Mouse (Mus musculus) ovary, postnatal 14 days (tissue): ENCODE measurements around the gene Igfbp2.
A peak's percentile ranks its signal among the peaks of the same experiment; 100 is the strongest.

Experiments
- DNase-seq: peaks from one replicate; pipeline ENCODE4 v3.0.0; 2022; ENCODE audit warnings: low spot score

The Igfbp2 gene

DNA sequence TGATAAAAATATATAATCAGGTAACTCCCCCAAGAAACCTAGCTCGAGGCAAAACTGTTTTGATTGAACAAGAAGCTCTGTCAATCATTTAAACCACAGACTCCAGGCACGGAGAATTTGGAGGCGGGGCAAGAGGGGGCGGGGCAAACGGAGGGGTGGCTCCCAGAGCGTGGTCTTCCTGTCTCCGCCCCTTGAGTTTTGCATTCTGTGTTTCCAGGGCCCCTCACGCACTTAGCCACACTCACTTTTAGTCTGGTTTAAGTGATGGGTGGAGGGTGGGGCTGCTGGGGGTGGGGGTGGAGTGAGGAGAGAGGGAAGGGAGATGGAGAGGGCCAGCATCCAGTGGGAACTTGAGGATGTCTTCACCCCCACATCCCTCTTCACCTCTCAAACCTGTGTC is 48.2 kb downstream of the Igfbp2 start:
- DNase-seq: no peak

DNA sequence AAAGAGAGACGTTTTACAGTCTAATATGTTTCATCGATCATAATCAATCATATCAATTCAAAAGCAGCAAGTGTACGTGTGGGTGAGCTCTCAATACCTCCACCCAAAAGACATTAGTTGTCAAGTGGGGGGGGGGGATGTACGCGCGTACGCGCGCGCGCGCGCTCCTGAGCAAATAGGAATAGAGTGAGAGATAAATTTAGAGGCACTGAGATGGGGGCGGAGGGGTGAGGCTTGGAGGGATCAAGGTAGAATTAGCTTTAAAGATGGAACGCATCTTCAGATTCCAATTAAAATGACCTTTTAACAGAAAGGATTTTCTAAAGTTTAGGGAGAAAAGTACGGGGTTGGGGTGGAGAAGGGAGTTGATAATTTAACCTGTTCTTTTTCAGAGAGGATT is 48.8 kb downstream of the Igfbp2 start:
- no peak for DNase-seq

DNA sequence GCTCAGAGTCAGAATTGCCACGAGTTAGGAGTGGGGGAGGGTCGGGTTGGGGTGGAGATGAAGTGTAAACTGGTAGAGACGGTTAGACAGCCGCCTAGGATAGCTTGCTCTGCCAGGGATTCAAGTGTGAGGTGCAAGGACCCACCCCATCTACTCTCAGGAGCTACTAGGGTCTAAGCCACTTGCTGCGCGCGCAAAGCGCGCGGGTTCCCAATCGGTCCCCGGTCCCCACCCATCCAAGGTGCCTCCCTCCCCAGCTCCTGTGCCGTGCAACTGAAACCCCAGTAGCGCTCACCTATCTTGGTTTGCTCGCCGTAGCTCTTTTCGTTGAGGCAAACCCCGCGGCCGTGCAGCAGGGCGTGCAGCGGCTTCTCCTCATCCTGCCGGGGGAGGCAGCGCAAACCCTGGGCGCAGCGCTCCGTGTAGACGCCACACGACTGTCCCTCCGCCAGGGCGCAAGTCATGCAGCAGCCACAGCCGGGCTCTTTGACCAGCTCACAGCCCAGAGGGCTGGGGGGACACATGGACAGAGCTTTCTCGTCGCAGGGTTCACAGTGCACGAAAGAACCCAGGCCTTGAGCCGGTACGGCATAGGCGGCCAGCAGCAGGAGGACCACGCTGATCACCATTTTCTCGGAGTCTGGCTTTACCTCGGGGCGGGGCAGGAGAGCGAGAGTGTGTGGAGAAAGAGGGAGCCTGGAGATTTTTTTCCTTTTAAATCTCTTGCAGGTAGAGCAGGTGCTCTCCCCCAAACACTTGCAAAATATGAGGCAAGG is 49.4 kb downstream of the Igfbp2 start:
- no peak for DNase-seq

DNA sequence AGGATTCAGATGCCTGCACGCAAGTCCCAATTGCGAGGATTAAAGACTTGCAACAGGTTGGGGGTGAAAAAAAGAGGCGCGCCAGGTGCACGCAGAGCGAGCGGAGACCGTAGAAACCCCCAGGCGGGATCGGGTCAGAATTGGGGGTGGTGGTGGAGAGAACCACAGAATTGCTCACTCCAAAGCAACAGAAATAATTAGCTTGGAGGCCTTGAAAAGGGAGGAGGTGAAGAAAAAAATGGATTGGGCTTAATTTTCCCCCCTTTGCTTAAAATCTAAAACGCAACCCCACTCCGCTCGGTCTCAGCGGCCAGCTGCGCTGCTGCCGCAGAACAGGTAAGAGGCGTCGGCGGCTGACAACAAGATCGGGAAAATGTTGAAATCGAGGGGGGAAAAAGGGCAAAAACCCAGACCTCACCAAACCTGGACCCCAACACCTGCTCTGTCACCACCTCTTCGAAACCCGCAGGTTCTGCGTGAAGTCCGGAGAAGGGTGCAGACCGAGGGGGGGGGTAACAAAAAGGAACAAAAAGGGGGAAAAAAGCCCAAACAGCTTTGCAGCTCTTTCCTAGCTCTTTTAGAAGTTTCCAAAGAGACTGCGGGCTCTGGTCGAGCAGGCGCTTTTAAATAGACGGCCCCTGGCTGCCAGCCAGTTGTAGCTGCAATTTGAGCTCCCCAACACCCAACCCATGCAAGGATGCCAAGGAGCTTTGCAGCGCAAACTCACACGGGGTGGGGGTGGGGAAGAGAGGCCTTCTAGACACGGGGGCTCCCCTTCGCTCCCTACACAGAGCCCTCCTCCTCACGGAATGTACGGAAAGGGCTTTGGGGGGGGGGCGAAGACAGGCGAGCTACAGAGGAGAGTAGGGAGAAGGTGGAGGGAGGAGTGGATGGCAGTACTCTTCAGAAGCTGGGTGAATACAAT is 50.2 kb downstream of the Igfbp2 start, which contains the start of gene Igfbp5:
Gene Igfbp5 (minus strand): TSS at position 598 of the 925 bp plus-strand sequence.
- peak; percentile 91 for DNase-seq

DNA sequence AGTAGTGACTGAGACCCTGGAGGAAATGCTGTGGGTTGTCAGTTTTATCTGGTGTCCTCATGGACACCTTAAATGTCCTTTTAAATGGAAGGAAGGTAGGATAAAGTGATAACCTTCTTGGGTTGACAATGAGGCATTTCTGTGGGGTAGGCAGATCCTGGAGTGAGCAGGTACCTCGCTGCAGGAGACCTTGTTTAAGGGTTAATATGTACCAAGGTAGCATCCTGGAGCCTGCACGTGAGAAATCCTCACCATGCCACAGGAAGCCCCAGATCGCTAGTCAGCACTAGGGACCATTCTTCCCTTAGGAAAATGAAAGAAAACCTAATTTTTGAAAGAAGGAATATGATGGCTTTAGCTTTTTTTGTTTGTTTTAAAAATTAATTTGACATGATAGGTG is 51.4 kb downstream of the Igfbp2 start:
- DNase-seq: no peak

DNA sequence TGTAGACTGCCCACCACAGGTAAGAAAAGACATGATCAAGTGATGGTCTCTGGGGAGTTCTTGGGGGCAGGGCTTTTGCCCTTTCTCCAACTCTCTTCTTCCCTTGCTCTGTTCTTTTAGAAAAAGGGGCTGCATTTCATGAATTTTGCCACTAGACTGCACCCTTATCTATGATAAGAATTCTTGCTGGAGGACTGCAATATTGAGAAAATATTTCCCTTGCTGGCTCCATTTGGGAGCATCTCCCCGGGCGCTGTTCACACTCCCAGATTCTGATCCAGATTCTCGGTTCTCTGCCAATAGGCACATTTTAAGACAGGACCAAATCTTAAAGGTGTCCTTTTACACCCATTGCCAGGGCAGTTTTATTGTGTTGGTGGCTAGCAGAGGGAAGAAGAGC is 51.8 kb downstream of the Igfbp2 start:
- no peak for DNase-seq

DNA sequence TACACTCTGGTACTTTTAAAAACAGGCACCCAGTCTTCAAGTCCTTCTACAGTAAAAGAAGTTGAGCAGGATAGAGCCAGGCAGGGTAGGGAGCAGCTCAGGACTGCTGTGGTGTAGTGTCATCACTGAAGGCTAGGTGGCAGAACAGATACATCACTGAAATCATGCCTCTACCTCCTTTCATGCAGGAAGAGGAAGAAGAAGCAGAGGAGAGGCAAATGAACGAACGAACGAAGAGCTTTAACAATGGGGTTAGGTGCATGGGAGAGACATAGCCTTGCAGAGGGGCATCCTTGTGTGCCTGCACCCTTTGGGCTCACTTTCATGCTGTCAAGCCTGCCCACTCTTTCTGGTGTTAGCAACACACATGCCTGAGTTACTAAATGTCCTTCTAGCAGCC is 53.6 kb downstream of the Igfbp2 start:
- no peak for DNase-seq

DNA sequence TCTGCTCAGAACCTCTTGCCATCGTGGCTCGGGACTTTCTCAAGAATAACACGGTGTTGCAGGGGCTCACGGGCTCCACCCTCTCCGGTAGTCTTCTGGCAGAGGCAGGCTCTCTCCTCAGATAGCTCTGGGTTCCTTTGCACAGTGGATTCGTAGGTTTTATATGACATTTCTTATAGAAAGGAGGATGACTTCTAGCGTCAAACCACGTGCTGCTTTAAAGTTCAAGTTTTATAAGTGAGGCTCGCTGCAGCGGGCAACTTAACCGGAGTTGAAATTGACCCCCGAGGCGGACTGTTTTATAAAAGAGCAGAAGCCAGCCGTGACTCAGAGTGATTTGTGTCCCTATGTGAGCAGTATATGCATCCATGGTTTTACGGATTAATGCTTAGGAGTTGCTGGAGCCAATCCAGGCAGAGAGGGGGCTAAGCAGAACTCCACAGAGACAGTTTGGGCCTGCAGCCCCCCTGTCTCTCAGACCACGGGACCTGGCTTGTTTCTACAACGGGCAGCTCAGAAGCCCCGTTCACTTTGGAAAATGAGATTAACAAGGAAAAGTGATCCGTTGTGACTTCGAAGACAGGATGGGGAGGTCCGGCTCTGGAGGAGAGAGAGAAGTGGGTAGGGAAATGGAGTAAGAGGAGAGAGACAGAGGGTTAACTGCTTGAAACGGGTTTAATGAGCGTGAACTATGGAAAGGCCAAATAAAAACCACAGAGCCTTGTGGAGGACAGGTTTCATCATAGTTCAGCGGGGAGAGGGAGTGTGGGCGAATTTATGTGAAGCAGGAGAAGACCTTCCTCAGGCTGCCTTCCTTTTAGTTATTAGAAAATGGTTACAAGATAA is 54.4 kb downstream of the Igfbp2 start:
- DNase-seq: no peak

DNA sequence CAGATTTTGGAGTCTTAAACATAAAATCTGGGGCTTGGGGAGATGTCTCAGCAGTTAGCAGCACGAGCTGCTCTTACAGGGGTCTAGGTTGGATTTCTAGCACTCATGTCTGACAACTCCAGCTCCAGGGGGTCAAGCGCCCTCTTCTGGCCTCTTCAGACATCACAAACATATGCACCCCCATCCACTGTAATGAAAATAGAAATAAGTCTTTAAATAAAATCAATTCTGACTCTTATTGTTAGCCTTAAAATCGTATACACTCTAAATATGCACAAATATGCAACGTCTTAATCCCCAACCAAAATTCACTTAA is 55.0 kb downstream of the Igfbp2 start:
- DNase-seq: no peak

DNA sequence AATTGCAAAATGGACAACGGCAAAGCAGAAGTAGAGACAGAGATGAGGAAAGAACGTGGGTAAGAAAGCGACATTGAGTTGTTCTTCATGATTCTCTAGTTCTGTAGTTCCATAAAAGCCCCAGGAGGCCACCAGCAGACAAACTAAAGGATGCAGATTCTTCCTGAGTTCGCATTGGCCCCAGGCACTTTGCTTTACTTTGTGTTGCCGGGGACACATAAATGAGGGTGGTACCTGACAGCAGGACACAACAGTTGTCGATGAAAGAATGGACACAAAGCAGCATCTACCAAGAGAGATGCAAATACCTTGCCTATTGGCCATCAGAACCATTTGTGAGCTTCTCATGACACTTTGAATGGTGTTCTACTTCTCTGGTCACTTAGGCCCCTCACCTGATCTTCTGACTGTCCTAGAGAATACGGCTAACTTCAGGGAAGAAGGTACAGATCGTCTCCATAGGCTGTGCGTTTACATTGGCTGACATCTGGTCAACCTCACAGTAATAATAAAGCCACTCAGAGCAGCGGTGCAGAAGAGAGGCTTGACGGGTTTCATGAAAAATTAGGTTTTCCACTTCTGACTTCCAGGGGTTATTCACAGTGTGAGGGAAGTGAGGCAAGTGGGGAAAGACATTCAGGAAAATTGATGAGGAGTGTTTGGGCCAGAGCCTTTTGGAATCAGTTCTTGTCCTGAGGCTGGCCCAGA is 61.0 kb downstream of the Igfbp2 start:
- no peak for DNase-seq

DNA sequence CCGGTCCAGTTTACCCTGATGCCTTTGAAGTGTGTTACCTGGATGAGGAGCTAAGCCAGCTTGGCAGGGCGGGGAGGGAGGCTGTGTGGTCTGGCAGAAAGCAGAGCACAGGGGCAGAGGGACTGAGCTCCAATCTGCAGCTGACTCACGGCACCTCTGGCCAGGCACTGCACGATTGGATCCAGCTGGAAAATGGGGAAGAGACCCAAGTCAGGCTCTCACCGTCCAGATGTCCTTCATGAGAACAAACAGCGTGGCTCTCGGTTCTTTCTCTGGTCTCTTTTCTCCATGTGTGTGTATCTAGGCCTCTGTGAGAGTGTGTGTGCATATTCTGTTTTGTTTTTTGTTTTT is 61.5 kb downstream of the Igfbp2 start:
- DNase-seq: peak; percentile 40

DNA sequence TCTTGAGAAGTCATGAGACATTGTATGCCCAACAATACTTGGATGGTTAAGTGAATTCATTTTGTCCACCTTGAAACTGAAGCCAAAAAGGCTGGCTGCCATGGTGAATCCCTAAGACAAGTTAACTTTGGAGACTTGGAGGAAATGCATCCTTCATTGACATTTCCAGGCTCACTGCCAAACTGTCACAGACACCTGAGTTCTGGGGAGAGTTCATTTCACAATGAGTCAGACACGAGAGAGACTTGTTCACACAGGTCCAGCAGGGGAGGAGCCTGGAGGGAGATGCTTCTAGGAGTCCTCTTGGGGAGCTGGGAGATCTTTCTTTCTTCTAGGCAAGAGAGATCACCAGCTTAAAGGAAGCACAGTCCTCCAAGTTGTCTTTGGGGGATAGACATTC is 63.6 kb downstream of the Igfbp2 start:
- no peak for DNase-seq

DNA sequence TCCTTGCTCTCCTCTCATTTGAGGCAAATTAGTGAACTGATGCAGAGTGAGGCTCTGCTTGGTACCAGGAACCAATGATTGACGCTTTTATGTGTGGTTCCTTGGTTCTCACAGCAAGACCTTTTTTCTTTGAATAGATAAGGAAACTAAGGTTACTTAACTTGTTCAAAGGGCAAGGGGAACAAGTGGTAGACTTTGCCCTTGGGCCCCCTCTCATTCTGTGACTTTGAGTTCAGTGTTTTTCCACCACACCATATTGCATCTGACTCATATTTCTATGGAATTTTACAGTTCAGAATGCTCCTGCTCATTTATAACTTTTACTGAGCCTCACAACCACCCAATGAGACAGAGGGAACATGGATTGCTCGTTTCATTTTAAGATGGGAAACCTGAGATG is 71.5 kb downstream of the Igfbp2 start:
- DNase-seq: no peak
